Mouse (Mus musculus) MN1 (cell line): Measurements from ENCODE around the gene Cend1.

ENCODE experiments used
- DNase-seq: peaks from one replicate; pipeline ENCODE4 v3.0.0-alpha.2; 2016; ENCODE audit warnings: low spot score

The Cend1 gene

GRCm38 (mm10) chr7:141392552-141393222 is 36.6 kb downstream of the Cend1 start:
- DNase-seq = peak; percentile 53

- DNase-seq = peak; percentile 95
Measured at GRCm38 (mm10) chr7:141391625-141392551, 37.4 kb downstream of the Cend1 start, which contains the start of gene Taldo1. TSS of gene Taldo1 (plus strand) at chr7:141392199.

- no peak for DNase-seq
Measured at GRCm38 (mm10) chr7:141390326-141391259, 38.7 kb downstream of the Cend1 start.

- DNase-seq = no peak
Measured at GRCm38 (mm10) chr7:141388487-141389109, 40.7 kb downstream of the Cend1 start.

GRCm38 (mm10) chr7:141387807-141388486 is 41.3 kb downstream of the Cend1 start:
- DNase-seq = no peak

- DNase-seq = no peak
Measured at GRCm38 (mm10) chr7:141381068-141381835, 48.0 kb downstream of the Cend1 start.

GRCm38 (mm10) chr7:141379584-141379983 is 49.7 kb downstream of the Cend1 start:
- peak; percentile 25 for DNase-seq
